Mouse (Mus musculus) E14TG2a.4 (cell line): ENCODE results near the gene Cntn6.

Experiments used
- H3K27me3 ChIP-seq: 2 replicates; pipeline ENCODE4 v1.6.1; 2014; ENCODE audit warnings: low read length, control low read depth; ENCODE audit not compliant: insufficient read depth
- H3K36me3 ChIP-seq: 2 replicates; pipeline ENCODE4 v1.6.1; 2014; ENCODE audit warnings: low read length, control low read depth; ENCODE audit not compliant: insufficient read depth
- H3K4me1 ChIP-seq: replicated peaks from 2 replicates; pipeline ENCODE4 v1.6.1; 2014; ENCODE audit warnings: low read depth, low read length, control low read depth
- H3K4me3 ChIP-seq: replicated peaks from 2 replicates; pipeline ENCODE4 v1.5.1; 2014; ENCODE audit warnings: mild to moderate bottlenecking, low read length
- H3K9me3 ChIP-seq: 2 replicates; pipeline ENCODE4 v1.6.1; 2014; ENCODE audit warnings: low read length, control low read depth
- CTCF ChIP-seq: conservative IDR thresholded peaks from 2 replicates; pipeline ENCODE4 v1.5.1; 2014; ENCODE audit warnings: low read length
- NANOG ChIP-seq: IDR thresholded peaks from 2 replicates; pipeline ENCODE4 v1.6.1; 2014; ENCODE audit warnings: borderline replicate concordance, low read length, mixed read lengths
- POU5F1 ChIP-seq: IDR thresholded peaks from 2 replicates; pipeline ENCODE4 v1.6.1; 2014; ENCODE audit warnings: low read length, borderline replicate concordance

Gene Cntn6

DNA sequence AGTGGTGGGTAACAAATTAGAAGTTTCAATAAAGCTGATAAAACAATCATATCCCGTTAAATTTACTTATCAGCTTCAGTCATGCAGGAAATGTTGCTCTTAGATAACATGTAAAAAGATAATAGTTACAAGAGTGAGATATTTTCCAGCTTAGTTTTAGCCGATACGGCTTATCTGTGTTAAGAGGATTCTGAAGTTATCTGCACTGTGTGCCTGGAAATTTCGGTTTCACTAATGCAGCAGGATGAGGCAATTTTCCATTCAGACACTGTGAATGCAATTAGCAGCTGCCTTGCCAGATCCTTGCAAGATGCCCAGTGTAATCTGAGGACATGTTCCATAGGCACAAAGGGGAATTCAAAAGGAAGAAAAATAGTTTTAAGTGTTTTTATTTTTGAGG lies 315.9 kb downstream of the Cntn6 start:
- Histone ChIP-seq H3K27me3 (no peaks in the 10 kb centered on the region), H3K9me3 (no peaks in the 10 kb centered on the region), H3K4me3 (no peak overlapping the region), H3K36me3 (no peaks in the 10 kb centered on the region), H3K4me1 (no peaks in the 10 kb centered on the region)
- TF ChIP-seq CTCF (no peak), NANOG (no peak), POU5F1 (no peak)

DNA sequence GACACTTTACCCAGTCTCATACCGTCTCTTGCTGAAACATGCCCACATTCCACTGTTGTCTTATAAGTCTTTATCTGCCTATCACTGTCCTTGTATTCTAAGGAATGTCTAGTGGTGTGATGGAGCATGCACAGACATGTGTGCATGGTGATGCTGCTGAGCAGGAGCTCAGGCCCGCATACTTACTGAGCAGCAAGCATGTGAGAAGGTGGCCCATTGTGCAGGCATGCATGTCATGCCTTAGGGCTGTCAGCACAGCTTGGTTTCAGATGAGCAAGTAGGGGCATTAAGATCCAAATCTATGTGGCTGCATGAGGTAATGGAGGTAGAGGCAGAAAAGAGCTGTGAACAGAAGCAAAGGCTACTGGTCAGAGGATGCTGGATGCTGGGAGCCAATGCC lies 323.0 kb downstream of the Cntn6 start:
- no peaks in the 10 kb centered on the region for H3K36me3 ChIP-seq
- H3K4me3 ChIP-seq = no peak overlapping the region
- TF ChIP-seq CTCF = no peak
- TF ChIP-seq NANOG = no peak
- no peak for TF ChIP-seq POU5F1
- no peaks in the 10 kb centered on the region for H3K4me1 ChIP-seq
- H3K27me3 ChIP-seq = no peaks in the 10 kb centered on the region
- H3K9me3 ChIP-seq = no peaks in the 10 kb centered on the region

GRCm38 (mm10) chr6:104879711-104880110 lies 387.1 kb downstream of the Cntn6 start:
- TF ChIP-seq CTCF = no peak
- no peak for TF ChIP-seq NANOG
- no peak for TF ChIP-seq POU5F1
- Histone ChIP-seq H3K36me3 (no peaks in the 10 kb centered on the region), H3K4me3 (no peak overlapping the region), H3K27me3 (no peaks in the 10 kb centered on the region), H3K4me1 (no peaks in the 10 kb centered on the region), H3K9me3 (no peaks in the 10 kb centered on the region)

- H3K36me3 ChIP-seq = no peaks in the 10 kb centered on the region
- H3K27me3 ChIP-seq = no peaks in the 10 kb centered on the region
- H3K4me3 ChIP-seq = no peak overlapping the region
- no peaks in the 10 kb centered on the region for H3K9me3 ChIP-seq
- no peaks in the 10 kb centered on the region for H3K4me1 ChIP-seq
- no peak for TF ChIP-seq POU5F1
- TF ChIP-seq NANOG = no peak
- TF ChIP-seq CTCF = no peak
Observed at GRCm38 (mm10) chr6:104884021-104884420, 391.4 kb downstream of the Cntn6 start.

DNA sequence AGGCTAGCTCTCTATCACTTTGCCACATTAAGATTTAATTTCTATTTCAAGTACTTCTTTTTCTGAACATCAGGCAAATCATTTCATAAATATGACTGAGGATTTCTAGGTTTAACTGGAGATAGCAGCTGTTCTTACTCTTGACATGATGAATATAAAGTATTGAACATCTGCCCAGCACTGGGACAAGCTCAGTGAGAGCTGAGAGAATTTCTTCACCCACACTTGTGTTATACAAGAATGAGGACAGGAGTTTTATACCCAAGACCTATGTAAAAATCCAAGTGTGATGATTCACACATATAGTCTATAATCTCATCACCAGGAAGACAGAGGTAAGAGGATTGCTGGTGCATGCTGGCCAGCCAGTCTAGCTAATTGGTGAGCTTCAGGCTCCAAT lies 393.2 kb downstream of the Cntn6 start:
- Histone ChIP-seq H3K27me3 (no peaks in the 10 kb centered on the region), H3K4me1 (no peaks in the 10 kb centered on the region), H3K4me3 (no peak overlapping the region), H3K9me3 (no peaks in the 10 kb centered on the region), H3K36me3 (no peaks in the 10 kb centered on the region)
- no peak for TF ChIP-seq POU5F1
- TF ChIP-seq NANOG = no peak
- TF ChIP-seq CTCF = no peak

DNA sequence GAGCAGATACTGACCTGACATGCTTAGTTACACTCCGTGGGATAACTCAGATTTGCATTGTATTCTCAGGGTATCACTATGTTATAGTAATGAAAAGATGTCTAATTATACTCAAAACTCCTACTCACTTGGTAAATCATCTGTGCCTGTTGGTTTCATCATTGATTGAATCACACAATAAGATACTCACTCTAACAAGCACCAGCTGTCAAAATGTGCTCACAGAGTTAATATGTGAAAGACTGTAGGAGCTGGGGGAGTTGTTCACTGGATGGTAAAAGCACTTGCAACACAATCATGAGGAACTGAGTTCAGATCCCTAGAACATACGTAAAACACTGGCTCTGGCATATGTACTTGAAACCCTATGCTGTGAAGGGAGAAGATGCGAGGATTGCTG lies 398.5 kb downstream of the Cntn6 start:
- Histone ChIP-seq H3K9me3 (no peaks in the 10 kb centered on the region), H3K36me3 (no peaks in the 10 kb centered on the region), H3K27me3 (no peaks in the 10 kb centered on the region), H3K4me1 (no peaks in the 10 kb centered on the region), H3K4me3 (no peak overlapping the region)
- TF ChIP-seq NANOG (no peak), POU5F1 (no peak), CTCF (no peak)
